Mouse (Mus musculus) lung, postnatal 0 days (tissue): ENCODE measurements at regions not wholly inside any gene's neighbourhood (a gene's known extent, or its start where the extent isn't known, plus 50 kb on each side); places are given as distances from the start of the nearest gene placed in this dataset.

ENCODE experiments used
- ATAC-seq: fragments of 200-750 bp; cut with Nextera tagmentation; 2 replicates; pipeline ENCODE4 v1.8.0; 2017; ENCODE audit warnings: moderate library complexity
- DNase-seq: peaks from one replicate; pipeline ENCODE4 v3.0.0-alpha.2; 2016; ENCODE audit warnings: low spot score
- H3K27ac ChIP-seq: fragments of 300-500 bp; sonication (generic); 2 replicates; pipeline ENCODE4 v1.5.1; 2014; ENCODE audit warnings: antibody characterized with exemption, mild to moderate bottlenecking, low read length, mixed read lengths
- H3K27me3 ChIP-seq: fragments of 300-500 bp; sonication (generic); replicated peaks from 2 replicates; pipeline ENCODE4 v1.6.1; 2014; ENCODE audit warnings: low read length, mixed read lengths; ENCODE audit not compliant: insufficient read depth
- H3K36me3 ChIP-seq: fragments of 300-500 bp; sonication (generic); 2 replicates; pipeline ENCODE4 v1.6.1; 2014; ENCODE audit warnings: low read length, mixed read lengths; ENCODE audit not compliant: insufficient read depth
- H3K4me1 ChIP-seq: fragments of 300-500 bp; sonication (generic); 2 replicates; pipeline ENCODE4 v1.6.1; 2014; ENCODE audit warnings: antibody characterized with exemption, low read depth, low read length, mixed read lengths; ENCODE audit not compliant: insufficient read depth
- H3K4me2 ChIP-seq: fragments of 300-500 bp; sonication (generic); replicated peaks from 2 replicates; pipeline ENCODE4 v1.6.1; 2014; ENCODE audit warnings: low read depth, mild to moderate bottlenecking, low read length, moderate library complexity, mixed read lengths
- H3K4me3 ChIP-seq: fragments of 300-500 bp; sonication (generic); 2 replicates; pipeline ENCODE4 v1.5.1; 2014; ENCODE audit warnings: low read depth, low read length
- H3K9ac ChIP-seq: fragments of 300-500 bp; sonication (generic); replicated peaks from 2 replicates; pipeline ENCODE4 v1.6.1; 2014; ENCODE audit warnings: low read depth, mild to moderate bottlenecking
- H3K9me3 ChIP-seq: fragments of 300-500 bp; sonication (generic); 2 replicates; pipeline ENCODE4 v1.6.1; 2016; ENCODE audit warnings: low read length, mixed read lengths
- CTCF ChIP-seq: IDR thresholded peaks from 2 replicates; pipeline ENCODE4 v1.5.1; 2016; ENCODE audit warnings: antibody characterized with exemption, mild to moderate bottlenecking
- EP300 ChIP-seq: IDR thresholded peaks from 2 replicates; pipeline ENCODE4 v1.6.1; 2016; ENCODE audit warnings: antibody characterized with exemption, mild to moderate bottlenecking, control low read depth
- WGBS: fragments of 180-500 bp; shearing (Covaris S2); extraction: QIAGEN DNeasy Blood & Tissue Kit; methylation state at CpG from one replicate; pipeline ENCODE4 v1.1.7; 2014; 5-methylcytosine and 5-hydroxymethylcytosine counted together

DNA sequence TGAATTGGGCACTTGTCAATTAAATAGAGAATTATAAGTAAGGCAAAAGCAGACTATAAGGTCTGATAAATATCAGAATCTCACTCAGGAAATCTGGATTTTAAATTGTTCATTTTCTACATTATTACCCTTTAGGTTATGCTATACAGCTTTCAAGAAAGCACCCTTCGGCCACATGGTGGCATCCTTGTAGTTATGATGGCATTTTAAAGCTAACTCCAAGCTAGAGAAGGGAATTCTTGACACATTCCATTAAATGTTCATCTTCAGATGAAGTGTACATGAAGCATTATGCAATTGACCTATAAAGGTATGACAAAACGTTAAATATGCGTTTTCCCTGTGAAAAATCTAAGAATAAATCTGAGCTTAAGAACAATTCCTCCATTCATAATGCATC, 578.5 kb upstream of the Fbxo33 start:
- TF ChIP-seq EP300 (no peak), CTCF (peak; percentile 49)
- H3K4me1 ChIP-seq, result no peaks in the 10 kb centered on the region
- ATAC-seq, result no peak
- no peak overlapping the region for H3K9ac ChIP-seq
- no peaks in the 10 kb centered on the region for H3K36me3 ChIP-seq
- DNase-seq, result peak; percentile 12
- H3K4me3 ChIP-seq, result no peak overlapping the region
- H3K27ac ChIP-seq, result no peak overlapping the region
- no peak overlapping the region for H3K4me2 ChIP-seq
- WGBS, result 40% methylated on average over 3 of the region's 3 CpGs
- H3K9me3 ChIP-seq, result no peaks in the 10 kb centered on the region
- H3K27me3 ChIP-seq, result no peaks in the 10 kb centered on the region

DNA sequence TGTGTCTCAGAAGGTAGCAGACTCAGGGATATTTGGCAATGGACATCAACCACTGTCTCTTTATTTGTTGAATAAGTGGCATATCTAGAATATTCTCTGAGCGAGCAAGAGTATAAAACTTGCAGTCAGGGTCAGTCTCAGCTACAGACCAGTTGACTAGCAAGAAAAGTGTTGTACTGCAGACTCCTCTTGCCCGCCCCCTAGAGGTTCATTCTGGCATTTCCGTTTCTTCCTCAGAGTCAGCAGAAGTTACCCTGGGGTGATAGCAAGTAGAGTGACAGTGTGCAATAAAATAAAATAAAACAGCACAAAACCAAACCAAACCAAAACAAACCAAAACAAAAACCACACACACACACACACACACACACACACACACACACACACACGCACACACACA, 571.9 kb upstream of the Fbxo33 start:
- no peak overlapping the region for H3K4me3 ChIP-seq
- no peak for DNase-seq
- H3K27me3 ChIP-seq, result no peaks in the 10 kb centered on the region
- no peak overlapping the region for H3K9ac ChIP-seq
- no peak for ATAC-seq
- TF ChIP-seq CTCF, result peak; percentile 23; the same call in 1 of the 2 replicates
- no peak for TF ChIP-seq EP300
- H3K4me2 ChIP-seq, result no peak overlapping the region
- H3K27ac ChIP-seq, result no peak overlapping the region
- WGBS, result 52% methylated on average over 4 of the region's 4 CpGs
- no peaks in the 10 kb centered on the region for H3K4me1 ChIP-seq
- H3K36me3 ChIP-seq, result no peaks in the 10 kb centered on the region
- H3K9me3 ChIP-seq, result no peaks in the 10 kb centered on the region

DNA sequence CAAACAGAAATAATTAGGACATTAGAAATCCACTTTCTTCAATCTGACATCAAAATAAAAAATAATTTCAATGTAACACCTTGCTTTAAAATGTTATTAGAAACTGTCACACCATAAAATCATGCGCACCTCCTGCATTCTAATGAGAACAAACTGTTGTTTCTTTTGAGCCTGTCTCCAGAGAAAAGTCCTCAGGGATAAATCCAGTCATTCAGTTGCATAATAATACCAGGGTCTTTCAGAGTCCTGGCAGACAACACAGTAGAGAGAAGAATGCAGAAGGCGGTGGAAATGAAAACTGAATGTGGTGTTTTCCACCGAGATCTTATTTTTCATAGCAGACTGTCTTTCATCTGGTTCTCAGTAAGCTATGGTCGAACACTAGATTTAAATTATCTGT, 567.3 kb upstream of the Fbxo33 start:
- H3K4me2 ChIP-seq, result no peak overlapping the region
- no peak overlapping the region for H3K27ac ChIP-seq
- WGBS, result 75% methylated on average over 4 of the region's 4 CpGs
- H3K4me3 ChIP-seq, result no peak overlapping the region
- TF ChIP-seq CTCF (no peak), EP300 (no peak)
- ATAC-seq (no peak), DNase-seq (no peak)
- H3K27me3 ChIP-seq, result no peaks in the 10 kb centered on the region
- no peaks in the 10 kb centered on the region for H3K4me1 ChIP-seq
- H3K36me3 ChIP-seq, result no peaks in the 10 kb centered on the region
- no peaks in the 10 kb centered on the region for H3K9me3 ChIP-seq
- no peak overlapping the region for H3K9ac ChIP-seq

GRCm38 (mm10) chr12:59770980-59771379, 551.5 kb upstream of the Fbxo33 start:
- no peak overlapping the region for H3K9ac ChIP-seq
- no peaks in the 10 kb centered on the region for H3K36me3 ChIP-seq
- DNase-seq (no peak), ATAC-seq (no peak)
- H3K27me3 ChIP-seq, result no peaks in the 10 kb centered on the region
- TF ChIP-seq CTCF (no peak), EP300 (no peak)
- no peak overlapping the region for H3K4me3 ChIP-seq
- H3K4me2 ChIP-seq, result no peak overlapping the region
- no peaks in the 10 kb centered on the region for H3K4me1 ChIP-seq
- no peak overlapping the region for H3K27ac ChIP-seq
- H3K9me3 ChIP-seq, result no peaks in the 10 kb centered on the region
- WGBS, result 67% methylated on average over 1 of the region's 1 CpGs

- H3K36me3 ChIP-seq, result no peaks in the 10 kb centered on the region
- no peak for ATAC-seq
- H3K4me1 ChIP-seq, result no peaks in the 10 kb centered on the region
- no peak overlapping the region for H3K4me2 ChIP-seq
- H3K9ac ChIP-seq, result no peak overlapping the region
- H3K4me3 ChIP-seq, result no peak overlapping the region
- no peak for TF ChIP-seq EP300
- TF ChIP-seq CTCF, result no peak
- no peaks in the 10 kb centered on the region for H3K9me3 ChIP-seq
- H3K27ac ChIP-seq, result no peak overlapping the region
- H3K27me3 ChIP-seq, result no peaks in the 10 kb centered on the region
- WGBS, result 74% methylated on average over 1 of the region's 1 CpGs
- no peak for DNase-seq
These were observed 542.7 kb upstream of the Fbxo33 start for GRCm38 (mm10) chr12:59762260-59762659.

GRCm38 (mm10) chr12:59744768-59745167, 525.2 kb upstream of the Fbxo33 start:
- Histone ChIP-seq H3K4me3 (no peak overlapping the region), H3K9me3 (no peaks in the 10 kb centered on the region), H3K36me3 (no peaks in the 10 kb centered on the region), H3K27ac (no peak overlapping the region), H3K27me3 (no peaks in the 10 kb centered on the region), H3K4me2 (no peak overlapping the region), H3K9ac (no peak overlapping the region), H3K4me1 (no peaks in the 10 kb centered on the region)
- DNase-seq, result no peak
- no peak for ATAC-seq
- no peak for TF ChIP-seq EP300
- TF ChIP-seq CTCF, result no peak
- 82% methylated on average over 2 of the region's 2 CpGs for WGBS

- Histone ChIP-seq H3K4me3 (no peak overlapping the region), H3K4me2 (no peak overlapping the region), H3K27me3 (no peaks in the 10 kb centered on the region), H3K4me1 (no peaks in the 10 kb centered on the region), H3K36me3 (no peaks in the 10 kb centered on the region), H3K9ac (no peak overlapping the region), H3K9me3 (no peaks in the 10 kb centered on the region), H3K27ac (no peak overlapping the region)
- ATAC-seq (no peak), DNase-seq (no peak)
- TF ChIP-seq EP300 (no peak), CTCF (no peak)
- 57% methylated on average over 11 of the region's 11 CpGs for WGBS
These were observed 523.7 kb upstream of the Fbxo33 start for GRCm38 (mm10) chr12:59743211-59743610.
